Mouse (Mus musculus): ENCODE results near the gene Zfp408. TPM values are rescaled to one million over a fixed set of nuclear protein-coding genes. Genes with fewer than 3 reads are reported as not detected.
"Not testable (repeated sequence)": the region's sequence is repeated elsewhere in the genome, so short reads cannot be mapped to it uniquely, and the experiment has no call there.

Zfp408 gene
- polyA plus RNA-seq, 2 experiments from 2014 or later: 10.8 to 22.1 TPM

- peak; percentile 21 for ATAC-seq
Observed at GRCm38 (mm10) chr2:91650360-91650995, 887 bp upstream of the Zfp408 start.

GRCm38 (mm10) chr2:91649152-91649551, 439 bp downstream of the Zfp408 start:
- ATAC-seq: no peak

- no peak for ATAC-seq
Observed at GRCm38 (mm10) chr2:91646733-91647132, 2.9 kb downstream of the Zfp408 start.

GRCm38 (mm10) chr2:91645811-91646210, 3.8 kb downstream of the Zfp408 start:
- no peak for ATAC-seq

GRCm38 (mm10) chr2:91645354-91645753, 4.2 kb downstream of the Zfp408 start:
- no peak for ATAC-seq

DNA sequence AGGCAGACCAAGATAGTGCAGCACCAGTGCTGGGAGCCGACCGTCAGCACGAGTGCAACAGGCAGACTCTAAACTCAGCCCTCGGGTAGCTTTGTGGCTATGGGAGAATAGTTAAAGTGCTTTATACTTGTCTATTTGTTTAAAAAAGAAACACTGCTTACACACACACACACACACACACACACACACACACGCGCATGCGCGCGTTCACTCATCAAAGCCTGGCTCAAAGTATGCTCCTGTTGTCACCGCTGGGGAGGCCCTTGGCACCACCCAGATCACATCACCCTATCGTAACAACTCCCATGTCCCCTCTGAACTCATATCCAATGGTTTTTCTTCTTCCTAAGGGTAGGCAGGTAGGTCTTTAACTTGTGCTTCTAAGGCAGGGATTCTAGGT, 5.6 kb downstream of the Zfp408 start:
- no peak for ATAC-seq

GRCm38 (mm10) chr2:91642825-91643415, 6.7 kb downstream of the Zfp408 start:
- ATAC-seq: no peak

- ATAC-seq: no peak
Observed at GRCm38 (mm10) chr2:91638931-91639330, 10.7 kb downstream of the Zfp408 start.

DNA sequence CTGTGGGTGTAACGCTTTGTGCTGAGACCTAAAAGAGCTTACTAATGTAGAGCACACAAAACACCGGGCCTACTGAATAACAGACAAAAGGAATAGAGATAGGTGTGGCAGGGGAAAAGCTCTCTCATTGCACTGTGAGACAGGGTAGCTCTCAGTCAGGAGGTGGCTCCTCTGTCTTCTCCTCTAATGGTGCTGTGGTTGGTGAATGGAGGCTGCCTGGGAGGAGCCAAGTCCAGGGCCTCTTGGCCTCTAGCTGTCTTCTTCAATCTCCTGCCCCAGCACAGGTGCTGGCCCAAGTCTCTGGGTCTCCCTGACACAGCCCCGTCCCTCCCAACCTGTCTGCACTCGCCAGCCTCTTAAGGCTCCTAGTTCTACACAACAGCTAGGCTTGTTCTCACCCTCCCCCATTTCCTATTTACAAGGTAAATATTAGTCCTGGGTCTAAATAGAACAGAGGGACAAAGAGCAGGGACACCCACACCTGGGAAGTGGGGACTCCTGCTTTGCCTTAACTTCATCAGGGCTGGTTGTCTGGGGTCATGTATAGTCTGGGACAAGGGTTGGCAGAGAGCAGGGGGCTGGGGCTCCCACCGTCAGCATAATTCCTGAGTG, 12.8 kb downstream of the Zfp408 start:
- ATAC-seq: no peak

- ATAC-seq: no peak
Observed at GRCm38 (mm10) chr2:91636229-91636628, 13.4 kb downstream of the Zfp408 start, which contains the start of gene F2. TSS of gene F2 (minus strand) at chr2:91636414.

DNA sequence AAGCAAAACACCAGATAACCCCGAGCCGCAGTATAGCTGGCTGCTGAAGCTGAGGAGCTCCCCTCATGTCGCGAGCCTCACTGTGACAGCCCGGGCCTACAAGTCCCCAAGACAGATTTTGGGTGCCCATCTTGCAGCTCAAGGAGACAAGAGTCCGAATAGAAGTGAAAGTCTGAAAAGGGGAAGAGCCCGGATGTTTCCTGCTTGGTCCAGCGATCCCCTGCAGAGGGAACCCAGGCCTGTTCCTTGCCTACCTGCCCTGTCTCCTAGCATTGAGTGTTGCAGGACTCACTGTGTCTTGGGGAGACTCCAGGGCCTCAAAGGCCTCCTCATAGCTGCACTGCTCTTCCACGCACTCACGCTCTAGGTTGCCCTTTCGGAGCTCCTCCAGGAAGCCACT, 14.1 kb downstream of the Zfp408 start:
- ATAC-seq: no peak

DNA sequence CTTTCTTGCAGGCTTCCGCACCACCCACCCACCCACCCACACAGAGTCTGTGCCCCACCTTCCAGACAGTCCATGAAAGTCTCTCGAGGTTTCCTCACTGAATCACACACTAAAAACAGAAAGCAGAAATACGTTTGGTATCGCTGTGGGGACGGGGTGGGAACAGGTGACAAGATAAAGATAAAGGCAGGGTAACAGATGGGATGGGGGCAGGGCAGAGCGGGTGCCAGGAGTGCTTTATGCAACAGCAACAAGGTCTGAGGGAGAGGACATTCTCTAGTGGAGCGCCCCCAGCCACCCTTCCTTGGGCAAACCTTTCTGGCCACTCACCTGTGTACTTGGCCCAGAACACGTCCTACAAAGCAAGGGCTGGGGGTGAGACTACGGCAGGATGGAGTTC, 14.8 kb downstream of the Zfp408 start:
- ATAC-seq: no peak

DNA sequence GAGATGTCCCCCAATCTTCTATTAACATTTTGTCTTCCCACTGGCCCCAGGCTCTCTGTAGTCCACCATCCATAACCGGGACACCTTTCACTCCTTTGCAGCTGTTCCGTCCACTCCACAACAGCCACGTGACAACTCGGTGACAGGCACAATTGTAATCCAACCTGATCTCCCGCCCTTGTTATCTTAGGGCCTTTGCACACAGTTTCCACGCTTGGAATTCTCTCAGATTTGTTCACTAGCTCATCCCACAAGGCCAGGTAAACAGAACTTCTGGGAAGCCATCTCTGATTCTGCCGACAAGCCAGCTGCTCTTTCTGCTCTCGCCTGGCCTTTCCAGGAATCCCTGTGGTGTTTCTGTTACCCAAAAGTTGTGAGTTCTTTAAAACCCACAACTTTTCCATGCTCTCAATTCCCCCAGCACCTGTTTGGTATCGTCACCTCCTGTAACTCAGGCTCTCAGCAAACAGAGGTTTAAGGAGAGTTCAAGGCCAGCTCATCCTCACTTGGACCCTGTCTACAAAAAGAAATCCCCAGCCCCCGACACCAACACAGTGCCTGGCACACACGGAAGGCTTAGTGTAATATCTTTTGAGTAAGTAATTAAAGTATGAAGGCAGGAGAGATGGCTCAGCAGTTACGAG, 16.1 kb downstream of the Zfp408 start:
- ATAC-seq: no peak

DNA sequence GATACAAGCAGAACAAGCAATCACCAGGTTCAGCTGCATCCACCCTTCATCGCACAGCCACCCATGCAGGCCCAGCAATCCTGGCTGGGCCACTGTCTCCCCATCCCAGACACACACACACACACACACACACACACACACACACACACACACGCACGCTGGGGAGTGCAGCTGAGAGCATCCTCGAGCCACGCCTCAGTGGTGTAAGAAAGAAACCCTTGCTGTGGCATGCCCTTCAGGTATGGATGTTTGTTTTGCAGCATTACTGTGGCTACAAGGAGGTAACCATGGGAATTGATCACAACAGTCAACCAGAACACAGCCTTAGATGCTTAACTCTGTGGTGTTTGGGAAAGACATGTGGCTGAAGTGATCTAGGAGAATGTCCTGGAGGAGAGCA, 17.3 kb downstream of the Zfp408 start:
- ATAC-seq: no peak

GRCm38 (mm10) chr2:91631826-91632225, 17.8 kb downstream of the Zfp408 start:
- ATAC-seq: no peak

DNA sequence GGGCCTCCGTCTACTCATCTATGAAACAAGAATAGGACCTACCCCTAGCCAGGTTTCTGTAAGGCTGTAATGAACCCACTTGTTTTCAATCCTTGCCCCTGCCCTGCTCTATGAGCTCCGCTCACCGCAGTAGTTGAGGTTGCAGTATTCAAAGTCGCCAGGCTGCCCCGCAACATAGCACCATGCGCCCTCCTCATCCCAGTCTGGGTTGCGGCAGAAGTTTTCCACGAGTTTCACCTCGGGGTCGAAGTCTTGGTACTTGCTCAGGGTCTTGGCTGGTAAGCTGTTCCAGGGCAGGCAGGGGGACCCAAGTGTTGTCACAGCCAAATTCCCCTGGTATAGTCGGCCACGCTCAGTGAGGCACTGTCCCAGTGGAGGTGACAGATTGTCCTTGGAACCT, 19.2 kb downstream of the Zfp408 start:
- no peak for ATAC-seq

DNA sequence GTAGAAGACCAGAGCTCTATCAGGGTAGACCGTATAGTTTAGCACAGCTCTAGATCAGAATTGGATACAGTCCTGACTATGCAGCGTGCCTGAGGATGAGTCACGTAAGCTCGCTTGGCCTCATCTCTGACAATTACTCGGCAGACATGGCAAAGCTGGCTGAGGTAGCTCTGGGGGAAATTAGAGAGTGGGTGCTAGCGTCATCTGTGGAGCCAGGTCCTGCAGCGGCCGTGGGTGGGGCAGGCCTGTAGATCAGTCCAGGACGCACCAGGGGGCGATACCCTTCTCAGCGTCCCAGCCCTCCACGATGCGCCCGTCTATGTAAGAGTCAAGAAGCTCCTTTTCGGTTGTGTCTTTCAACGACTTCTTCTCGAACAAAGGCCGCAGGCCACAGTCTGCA, 19.9 kb downstream of the Zfp408 start:
- ATAC-seq: no peak

DNA sequence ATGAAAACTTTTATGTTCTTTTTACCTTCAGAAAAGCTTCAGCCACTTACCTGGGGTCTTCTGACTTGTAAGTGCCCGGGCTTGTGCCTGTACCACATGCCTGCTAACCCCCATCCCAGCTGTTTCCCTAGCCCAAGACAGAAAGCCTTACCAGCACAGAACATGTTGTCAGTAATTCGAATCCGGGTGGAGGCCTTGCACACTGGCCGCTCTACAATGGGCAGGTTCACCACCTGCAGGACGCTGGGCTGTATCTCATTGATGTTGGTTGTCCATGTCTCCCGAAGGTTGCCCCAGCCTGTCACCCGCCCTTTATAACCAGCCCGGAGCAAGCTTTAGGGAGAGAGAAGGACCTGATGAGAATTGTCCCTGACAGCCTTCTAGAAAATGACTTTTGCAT, 21.4 kb downstream of the Zfp408 start:
- ATAC-seq: no peak

DNA sequence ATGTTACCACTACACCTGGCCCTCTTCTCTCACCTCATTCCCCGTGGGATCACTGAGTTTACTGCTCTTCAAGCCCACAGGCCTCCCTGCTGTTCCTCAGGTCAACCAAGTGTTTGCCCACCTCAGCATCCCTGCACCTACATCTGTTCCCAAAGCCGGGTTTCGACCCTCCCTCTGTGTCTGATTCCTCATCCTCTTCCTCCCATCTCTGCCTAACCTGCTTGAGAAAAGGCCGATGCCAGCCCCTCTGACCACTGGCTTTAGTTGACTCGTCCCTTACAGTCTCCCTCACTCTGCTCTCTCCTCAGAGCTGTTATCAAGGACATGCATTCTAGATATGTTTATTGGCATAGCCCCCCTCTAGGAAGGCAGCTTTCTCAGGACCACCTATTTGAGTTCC, 22.1 kb downstream of the Zfp408 start:
- ATAC-seq: no peak

DNA sequence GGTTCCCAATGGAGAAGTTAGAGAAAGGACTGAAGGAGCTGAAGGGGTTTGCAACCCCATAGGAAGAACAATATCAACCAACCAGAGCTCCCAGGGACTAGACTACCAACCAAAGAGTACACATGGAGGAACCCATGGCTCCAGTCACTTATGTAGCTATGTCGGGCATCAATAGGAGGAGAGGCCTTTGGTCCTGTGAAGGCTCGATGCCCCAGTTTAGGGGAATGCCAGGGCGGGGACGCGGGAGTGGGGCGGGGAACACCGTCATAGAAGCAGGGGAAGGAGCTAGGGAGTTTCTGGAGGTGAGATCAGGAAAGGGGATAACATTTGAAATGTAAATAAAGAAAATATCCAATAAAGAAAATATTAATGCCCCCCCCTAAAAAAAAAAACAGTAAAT, 26.2 kb downstream of the Zfp408 start:
- ATAC-seq: not testable (repeated sequence)

- no peak for ATAC-seq
Observed at GRCm38 (mm10) chr2:91622356-91622755, 27.2 kb downstream of the Zfp408 start.

GRCm38 (mm10) chr2:91609370-91609769, 40.2 kb downstream of the Zfp408 start:
- not testable (repeated sequence) for ATAC-seq

GRCm38 (mm10) chr2:91602389-91602788, 47.2 kb downstream of the Zfp408 start:
- ATAC-seq: no peak

DNA sequence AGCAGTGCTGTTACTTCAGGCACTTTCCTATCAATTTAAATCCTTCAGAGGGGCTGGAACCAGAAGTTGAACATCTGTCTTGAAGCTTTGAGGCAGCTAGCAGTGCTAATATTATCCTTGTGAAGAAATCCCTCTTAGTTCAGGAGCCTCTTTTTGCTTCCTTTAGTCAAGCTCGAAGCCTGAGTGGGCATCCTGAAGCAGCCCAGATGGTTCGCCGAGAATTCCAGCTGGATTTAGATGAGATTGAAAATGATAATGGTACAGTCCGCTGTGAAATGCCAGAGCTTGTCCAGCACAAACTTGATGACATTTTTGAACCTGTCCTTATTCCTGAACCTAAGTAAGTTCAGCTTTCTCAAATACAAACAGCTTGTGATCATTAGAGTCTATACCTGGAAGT, 49.1 kb downstream of the Zfp408 start:
- no peak for ATAC-seq

Measured in CD4-positive, CD25-positive, alpha-beta regulatory T cell, adult 4 months (primary cell).